Mouse (Mus musculus): ENCODE measurements around the gene Cox14. TPM values are rescaled to one million over a fixed set of nuclear protein-coding genes. Genes with fewer than 3 reads are reported as not detected.
"Not testable (repeated sequence)": the region's sequence is repeated elsewhere in the genome, so short reads cannot be mapped to it uniquely, and the experiment has no call there.

Cox14 gene
- polyA plus RNA-seq, 1 experiment from 2014 or later: 155 TPM

DNA sequence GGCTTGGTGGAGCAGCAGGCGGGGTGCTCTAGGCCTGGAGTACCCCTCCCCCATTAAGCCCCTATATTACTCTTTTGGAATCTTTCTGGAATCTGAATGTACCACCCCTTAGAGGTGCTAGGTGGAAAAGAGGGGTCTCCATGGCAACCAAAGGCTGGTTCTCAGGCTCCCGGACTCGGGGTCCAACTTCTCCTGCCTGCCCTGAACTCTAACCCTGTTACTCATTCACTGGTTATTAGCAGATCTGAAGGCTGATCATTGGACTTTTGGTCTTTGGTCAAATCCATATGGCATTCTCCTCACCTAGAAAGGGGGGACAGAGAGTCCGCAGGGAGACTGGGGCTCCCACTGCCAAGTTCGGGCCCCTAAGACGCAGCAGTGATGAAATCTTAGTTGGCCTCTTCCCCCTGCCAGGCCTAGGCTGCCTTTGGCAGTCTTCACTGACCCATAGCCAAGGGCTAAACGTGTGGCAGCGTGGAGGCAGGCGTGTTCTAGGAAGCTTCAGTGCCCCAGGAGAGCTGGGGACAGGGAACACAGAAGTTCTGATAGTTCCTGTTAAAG is 6.9 kb upstream of the Cox14 start:
- ATAC-seq (ENCODE audit: extremely low read depth, insufficient number of reproducible peaks, low FRiP score, low TSS enrichment): no peak
- H3K4me1 ChIP-seq: peaks cover 54% of the 10 kb centered on the region
- no peak overlapping the region for H3K27ac ChIP-seq (replicated peaks)
- H3K9ac ChIP-seq: no peak overlapping the region
- H3K4me2 ChIP-seq: no peak overlapping the region
- peaks cover 53% of the 10 kb centered on the region for H3K36me3 ChIP-seq
- H3K27me3 ChIP-seq (replicated peaks): no peaks in the 10 kb centered on the region
- 83% methylated on average over 9 of the region's 9 CpGs for WGBS
- H3K4me3 ChIP-seq: no peak overlapping the region
- H3K9me3 ChIP-seq: no peaks in the 10 kb centered on the region

DNA sequence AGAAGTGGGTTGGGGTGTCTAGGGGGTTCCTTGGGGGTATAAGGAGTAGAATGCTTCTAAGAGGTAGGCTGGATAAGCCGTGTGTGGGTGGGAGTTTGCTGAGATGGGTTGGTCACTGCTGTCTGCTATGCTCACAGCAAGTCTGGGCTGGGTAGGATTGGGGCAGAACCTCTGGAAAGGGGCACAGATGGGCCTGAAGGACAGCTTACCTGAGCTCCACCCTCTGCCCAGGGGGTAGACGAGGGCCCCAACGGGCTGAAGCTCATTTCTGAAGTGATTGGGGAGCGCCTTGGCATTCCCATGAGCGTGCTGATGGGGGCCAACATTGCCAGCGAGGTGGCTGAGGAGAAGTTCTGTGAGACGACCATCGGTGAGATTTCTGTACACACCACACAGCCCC is 5.6 kb upstream of the Cox14 start:
- no peaks in the 10 kb centered on the region for H3K9me3 ChIP-seq
- H3K4me3 ChIP-seq: no peak overlapping the region
- peaks cover 54% of the 10 kb centered on the region for H3K4me1 ChIP-seq
- no peak for ATAC-seq (ENCODE audit: extremely low read depth, insufficient number of reproducible peaks, low FRiP score, low TSS enrichment)
- no peak overlapping the region for H3K4me2 ChIP-seq
- H3K9ac ChIP-seq: no peak overlapping the region
- no peak overlapping the region for H3K27ac ChIP-seq (replicated peaks)
- H3K36me3 ChIP-seq: peaks cover 40% of the 10 kb centered on the region
- 81% methylated on average over 8 of the region's 8 CpGs for WGBS
- H3K27me3 ChIP-seq (replicated peaks): no peaks in the 10 kb centered on the region

DNA sequence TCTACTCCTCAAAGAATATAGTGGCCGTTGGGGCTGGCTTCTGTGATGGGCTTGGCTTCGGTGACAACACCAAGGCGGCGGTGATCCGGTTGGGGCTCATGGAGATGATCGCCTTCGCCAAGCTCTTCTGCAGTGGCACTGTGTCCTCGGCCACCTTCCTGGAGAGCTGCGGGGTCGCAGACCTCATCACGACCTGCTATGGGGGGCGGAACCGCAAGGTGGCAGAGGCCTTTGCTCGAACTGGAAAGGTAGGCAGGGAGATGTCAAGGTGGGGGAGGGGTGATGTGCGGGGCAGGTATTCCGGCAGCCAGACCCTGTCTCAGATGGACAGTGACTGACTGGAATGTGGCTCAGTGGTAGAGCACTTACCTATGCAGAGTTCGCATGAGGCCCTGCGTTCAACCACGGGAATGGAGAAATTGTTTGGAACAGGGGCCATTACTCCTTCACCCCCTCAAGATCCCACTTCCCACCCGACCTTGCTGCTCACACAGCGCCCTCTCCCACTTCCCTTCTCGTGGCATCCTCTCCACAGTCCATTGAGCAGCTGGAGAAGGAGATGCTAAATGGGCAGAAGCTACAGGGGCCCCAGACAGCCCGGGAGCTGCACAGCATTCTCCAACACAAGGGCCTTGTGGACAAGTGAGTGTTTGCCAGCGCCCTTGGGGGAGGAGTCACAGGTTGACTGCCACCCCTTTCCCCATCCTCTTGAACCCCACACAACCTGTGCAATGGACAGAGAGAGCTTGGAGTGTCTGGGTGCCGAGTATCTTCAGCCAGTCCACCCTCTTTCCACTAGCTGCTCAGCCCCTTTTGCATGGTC is 3.3 kb upstream of the Cox14 start:
- H3K4me2 ChIP-seq: no peak overlapping the region
- no peaks in the 10 kb centered on the region for H3K27me3 ChIP-seq (replicated peaks)
- ATAC-seq (ENCODE audit: extremely low read depth, insufficient number of reproducible peaks, low FRiP score, low TSS enrichment): no peak
- H3K9ac ChIP-seq: no peak overlapping the region
- H3K4me3 ChIP-seq: no peak overlapping the region
- 73% methylated on average over 25 of the region's 25 CpGs for WGBS
- peaks cover 51% of the 10 kb centered on the region for H3K4me1 ChIP-seq
- H3K9me3 ChIP-seq: no peaks in the 10 kb centered on the region
- H3K27ac ChIP-seq (replicated peaks): no peak overlapping the region
- peaks cover 27% of the 10 kb centered on the region for H3K36me3 ChIP-seq

DNA sequence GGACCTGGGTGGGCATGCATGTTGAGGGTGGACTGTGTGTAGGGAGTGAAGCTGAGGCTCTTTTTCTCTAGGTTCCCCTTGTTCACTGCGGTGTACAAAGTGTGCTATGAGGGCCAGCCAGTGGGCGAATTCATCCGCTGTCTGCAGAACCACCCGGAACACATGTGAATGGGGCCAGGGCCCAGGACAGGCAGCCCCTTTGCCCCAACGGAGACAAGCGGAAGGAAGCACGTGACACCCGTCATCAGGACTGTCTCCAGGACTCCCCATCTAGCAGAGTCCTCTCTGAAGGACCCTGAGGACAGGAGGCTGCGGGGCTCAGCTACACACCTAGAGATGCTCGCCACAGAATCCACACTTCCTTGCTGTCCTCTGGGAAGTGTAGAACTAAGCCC is 2.3 kb upstream of the Cox14 start:
- peak overlapping the region; percentile 91 for H3K4me2 ChIP-seq
- peak overlapping the region; percentile 79 for H3K9ac ChIP-seq

DNA sequence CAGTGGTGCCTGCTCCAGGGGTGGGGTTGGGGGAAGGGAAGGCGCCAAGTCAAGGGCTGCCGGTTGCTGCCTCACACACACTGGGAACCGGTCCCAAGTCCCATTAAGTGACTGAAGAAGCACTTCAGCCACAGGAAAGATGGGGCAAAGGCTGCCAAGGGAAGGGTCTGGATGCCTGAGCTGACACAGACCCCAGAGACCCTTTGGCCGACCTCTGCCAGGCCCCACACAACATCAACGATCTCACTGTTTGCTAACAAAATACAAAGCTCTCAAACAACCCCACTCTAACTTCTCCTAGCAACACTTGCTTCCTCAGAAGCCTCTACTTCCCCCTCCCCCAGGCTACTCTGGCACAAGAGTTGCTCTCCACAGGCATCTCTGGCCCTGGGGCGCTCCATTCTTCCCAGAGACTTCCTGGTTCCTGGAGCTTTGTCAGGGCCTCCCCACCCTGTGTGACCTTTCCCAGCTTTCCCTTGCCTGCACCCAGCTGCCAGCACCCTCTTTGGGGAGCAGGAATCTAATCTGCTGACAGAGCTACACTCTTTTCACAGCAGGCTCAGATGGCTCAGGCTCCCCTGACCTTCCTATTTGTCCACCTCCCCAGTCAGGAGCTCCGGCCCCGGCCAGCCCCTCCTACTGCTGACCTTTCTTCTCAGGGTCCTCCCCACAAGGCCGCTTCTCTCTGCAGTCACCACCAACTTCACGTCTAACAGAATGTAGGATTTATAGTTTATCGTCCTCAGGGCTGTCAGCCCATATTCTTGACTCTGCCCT is 1.7 kb upstream of the Cox14 start:
- WGBS: 13% methylated on average over 11 of the region's 11 CpGs
- peak overlapping the region; percentile 96 for H3K27ac ChIP-seq (replicated peaks)
- peaks cover 34% of the 10 kb centered on the region for H3K36me3 ChIP-seq
- H3K4me1 ChIP-seq: peaks cover 44% of the 10 kb centered on the region
- H3K9ac ChIP-seq: peak overlapping the region; percentile 79
- no peak for ATAC-seq (ENCODE audit: extremely low read depth, insufficient number of reproducible peaks, low FRiP score, low TSS enrichment)
- H3K4me3 ChIP-seq: peak overlapping the region; percentile 98
- H3K9me3 ChIP-seq: 0 out of 2 replicates have a peak, but pooled peaks cover 2% of the 10 kb centered on the region
- peak overlapping the region; percentile 91 for H3K4me2 ChIP-seq
- H3K27me3 ChIP-seq (replicated peaks): no peaks in the 10 kb centered on the region

More for the DNA sequence above, 2.3 kb upstream of the Cox14 start:
- WGBS: 44% methylated on average over 10 of the region's 10 CpGs
- peaks cover 33% of the 10 kb centered on the region for H3K36me3 ChIP-seq
- H3K4me1 ChIP-seq: peaks cover 44% of the 10 kb centered on the region
- H3K4me3 ChIP-seq: peak overlapping the region; percentile 98
- peak overlapping the region; percentile 96 for H3K27ac ChIP-seq (replicated peaks)
- ATAC-seq (ENCODE audit: extremely low read depth, insufficient number of reproducible peaks, low FRiP score, low TSS enrichment): no peak
- no peaks in the 10 kb centered on the region for H3K9me3 ChIP-seq
- no peaks in the 10 kb centered on the region for H3K27me3 ChIP-seq (replicated peaks)

DNA sequence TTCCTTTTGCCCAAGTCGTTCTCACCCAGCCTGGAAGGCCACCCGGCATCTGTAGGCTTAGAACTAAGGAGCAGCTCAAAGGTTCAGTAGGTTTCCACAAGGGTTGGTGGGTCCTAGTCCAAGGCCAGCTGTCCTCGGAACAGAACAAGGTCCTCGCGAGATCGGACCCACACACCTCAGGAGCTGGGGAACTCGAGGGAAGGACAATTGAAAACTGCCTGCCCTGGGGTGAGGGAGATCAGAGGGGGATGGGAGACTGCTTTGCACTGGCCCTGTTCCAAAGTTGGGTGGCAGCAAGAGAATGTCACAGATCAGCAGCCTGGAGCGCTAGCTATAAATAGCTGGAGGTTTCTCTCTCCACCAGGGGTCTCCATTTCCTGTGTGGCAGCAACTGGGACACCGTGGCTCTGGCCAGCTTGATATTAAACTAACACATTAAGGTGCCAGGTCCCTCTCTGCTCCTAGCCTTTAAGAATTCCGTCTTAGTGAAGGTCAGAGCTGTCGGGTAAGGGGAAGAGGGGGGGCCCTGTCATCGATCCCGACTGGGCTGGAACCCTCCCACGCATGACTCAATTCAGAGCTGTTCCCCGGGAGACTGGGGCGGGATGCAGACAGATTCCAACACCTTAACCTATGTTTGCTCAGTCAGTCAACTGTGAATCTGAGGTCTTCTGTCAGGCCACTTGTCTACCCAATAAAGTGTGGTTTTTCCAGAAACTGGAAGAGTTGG is 961 bp upstream of the Cox14 start:
- Histone ChIP-seq H3K4me1 (peaks cover 44% of the 10 kb centered on the region), H3K9ac (peak overlapping the region; percentile 79), H3K9me3 (peaks cover 7% of the 10 kb centered on the region; the same call in 1 of the 2 replicates), H3K36me3 (peaks cover 37% of the 10 kb centered on the region), H3K4me3 (peak overlapping the region; percentile 98), H3K4me2 (peak overlapping the region; percentile 91), H3K27me3 (replicated peaks) (no peaks in the 10 kb centered on the region), H3K27ac (replicated peaks) (peak overlapping the region; percentile 96)
- 6% methylated on average over 16 of the region's 16 CpGs for WGBS
- ATAC-seq (ENCODE audit: extremely low read depth, insufficient number of reproducible peaks, low FRiP score, low TSS enrichment): no peak

DNA sequence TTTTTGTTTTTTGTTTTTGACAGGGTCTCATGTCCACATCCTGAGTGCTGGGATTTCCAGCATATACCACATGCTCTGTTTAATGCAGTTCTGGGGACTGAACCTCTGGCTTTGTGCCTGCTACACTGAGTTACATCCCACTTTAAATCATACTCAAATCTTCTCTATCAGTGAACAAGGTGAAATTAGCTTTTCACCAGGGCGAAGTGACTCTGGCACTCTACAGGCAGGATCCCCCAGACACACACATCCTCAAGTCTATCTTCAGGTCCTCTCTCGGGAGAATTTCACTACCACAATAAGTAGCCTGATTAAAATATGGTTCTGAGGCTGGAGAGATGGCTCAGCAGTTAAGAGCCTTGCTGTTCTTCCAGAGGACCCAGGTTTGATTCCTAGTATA is 1.1 kb downstream of the Cox14 start:
- ATAC-seq (ENCODE audit: extremely low read depth, insufficient number of reproducible peaks, low FRiP score, low TSS enrichment): no peak
- Histone ChIP-seq H3K27ac (replicated peaks) (peak overlapping the region; percentile 96; the same call in 1 of the 2 replicates), H3K36me3 (peaks cover 42% of the 10 kb centered on the region)

DNA sequence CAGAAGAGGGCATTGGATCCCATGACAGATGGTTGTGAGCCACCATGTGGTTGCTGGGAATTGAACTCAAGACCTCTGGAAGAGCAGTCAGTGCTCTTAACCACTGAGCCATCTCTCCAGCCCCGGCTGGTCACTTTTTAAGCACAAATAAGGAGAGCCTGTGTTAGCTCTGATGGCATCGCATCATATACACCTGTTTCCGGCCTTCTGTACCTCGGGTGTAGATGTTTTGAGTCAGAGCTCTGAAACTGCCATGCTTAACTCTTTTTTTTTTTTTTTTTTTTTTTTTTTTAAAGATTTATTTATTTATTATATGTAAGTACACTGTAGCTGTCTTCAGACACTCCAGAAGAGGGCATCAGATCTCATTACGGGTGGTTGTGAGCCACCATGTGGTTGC is 1.6 kb downstream of the Cox14 start:
- 92% methylated on average over 5 of the region's 5 CpGs for WGBS
- not testable (repeated sequence) for ATAC-seq (ENCODE audit: extremely low read depth, insufficient number of reproducible peaks, low FRiP score, low TSS enrichment); H3K9me3 ChIP-seq; H3K9ac ChIP-seq; H3K27ac ChIP-seq (replicated peaks); H3K27me3 ChIP-seq (replicated peaks); H3K4me3 ChIP-seq
- H3K4me1 ChIP-seq: peaks cover 39% of the 10 kb centered on the region
- H3K4me2 ChIP-seq: peak overlapping the region; percentile 91; the same call in 1 of the 2 replicates
- peaks cover 43% of the 10 kb centered on the region for H3K36me3 ChIP-seq

More for the DNA sequence above, 1.1 kb downstream of the Cox14 start:
- H3K4me1 ChIP-seq: peaks cover 44% of the 10 kb centered on the region
- H3K4me2 ChIP-seq: peak overlapping the region; percentile 91
- peaks cover 7% of the 10 kb centered on the region; the same call in 1 of the 2 replicates for H3K9me3 ChIP-seq
- WGBS: 56% methylated on average over 2 of the region's 2 CpGs
- peak overlapping the region; percentile 98 for H3K4me3 ChIP-seq
- H3K9ac ChIP-seq: peak overlapping the region; percentile 98
- H3K27me3 ChIP-seq (replicated peaks): no peaks in the 10 kb centered on the region

DNA sequence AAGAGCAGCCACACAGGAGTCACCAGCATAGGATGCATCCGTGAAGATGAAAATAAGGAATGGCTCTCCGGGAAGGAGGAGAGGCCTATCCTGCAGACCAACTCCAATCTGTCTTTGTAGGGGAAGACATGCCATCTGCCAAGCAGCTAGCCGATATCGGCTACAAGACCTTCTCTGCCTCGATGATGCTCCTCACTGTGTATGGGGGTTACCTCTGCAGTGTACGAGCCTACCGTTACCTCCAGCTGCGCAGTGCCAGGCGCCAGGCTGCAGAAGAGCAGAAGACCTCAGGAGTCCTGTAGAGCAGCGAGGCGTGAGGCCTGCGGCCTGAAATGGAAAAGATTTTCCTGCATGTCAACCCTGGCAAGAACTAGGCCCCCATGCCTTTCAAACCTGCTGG is 2.1 kb downstream of the Cox14 start:
- Histone ChIP-seq H3K4me1 (peaks cover 34% of the 10 kb centered on the region), H3K4me2 (no peak overlapping the region), H3K36me3 (peaks cover 47% of the 10 kb centered on the region), H3K27me3 (replicated peaks) (no peaks in the 10 kb centered on the region), H3K9ac (no peak overlapping the region), H3K4me3 (no peak overlapping the region), H3K9me3 (peaks cover 7% of the 10 kb centered on the region; the same call in 1 of the 2 replicates), H3K27ac (replicated peaks) (no peak overlapping the region)
- no peak for ATAC-seq (ENCODE audit: extremely low read depth, insufficient number of reproducible peaks, low FRiP score, low TSS enrichment)
- 95% methylated on average over 12 of the region's 12 CpGs for WGBS

DNA sequence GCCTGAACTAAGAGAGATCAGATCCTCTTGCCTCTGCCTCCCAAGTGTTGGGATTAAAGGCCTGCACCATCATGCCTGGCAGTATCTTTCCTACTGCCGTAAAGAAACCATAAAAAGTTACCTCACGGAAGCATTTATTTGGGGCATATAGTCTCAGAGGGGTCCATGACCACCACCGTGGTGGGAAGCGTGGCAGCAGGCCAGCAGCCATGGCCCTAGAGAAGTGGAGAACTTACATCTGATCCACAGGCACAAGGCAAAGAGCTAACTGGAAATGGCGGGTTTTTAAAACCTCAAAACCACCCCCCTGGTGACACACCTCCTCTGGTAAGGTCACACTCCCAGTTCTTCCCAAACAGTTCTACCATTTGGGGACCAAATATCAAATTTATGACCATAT is 2.8 kb downstream of the Cox14 start:
- H3K4me3 ChIP-seq: no peak overlapping the region
- WGBS: 96% methylated on average over 5 of the region's 5 CpGs
- H3K9ac ChIP-seq: no peak overlapping the region
- H3K27me3 ChIP-seq (replicated peaks): no peaks in the 10 kb centered on the region
- no peak for ATAC-seq (ENCODE audit: extremely low read depth, insufficient number of reproducible peaks, low FRiP score, low TSS enrichment)
- H3K4me1 ChIP-seq: peaks cover 27% of the 10 kb centered on the region
- H3K36me3 ChIP-seq: peaks cover 54% of the 10 kb centered on the region
- peaks cover 7% of the 10 kb centered on the region; the same call in 1 of the 2 replicates for H3K9me3 ChIP-seq
- no peak overlapping the region for H3K27ac ChIP-seq (replicated peaks)
- H3K4me2 ChIP-seq: no peak overlapping the region
